Mouse (Mus musculus) layer of hippocampus, postnatal 36 days (tissue): Measurements from ENCODE around the gene Grm4. TPM values are rescaled to one million over a fixed set of nuclear protein-coding genes. Genes with fewer than 3 reads are reported as not detected.

Experiments
- DNase-seq, 2 experiments: peaks; one replicate each; pipeline ENCODE4 v3.0.0; 2022
- total RNA-seq, 2 experiments: library from RNA; stranded (reverse); gene quantifications; 2 replicates each; pipeline ENCODE4 v1.2.3; 2021

Grm4 gene
- total RNA-seq, 2 experiments from 2014 or later = 8.9 to 9.6 TPM

DNA sequence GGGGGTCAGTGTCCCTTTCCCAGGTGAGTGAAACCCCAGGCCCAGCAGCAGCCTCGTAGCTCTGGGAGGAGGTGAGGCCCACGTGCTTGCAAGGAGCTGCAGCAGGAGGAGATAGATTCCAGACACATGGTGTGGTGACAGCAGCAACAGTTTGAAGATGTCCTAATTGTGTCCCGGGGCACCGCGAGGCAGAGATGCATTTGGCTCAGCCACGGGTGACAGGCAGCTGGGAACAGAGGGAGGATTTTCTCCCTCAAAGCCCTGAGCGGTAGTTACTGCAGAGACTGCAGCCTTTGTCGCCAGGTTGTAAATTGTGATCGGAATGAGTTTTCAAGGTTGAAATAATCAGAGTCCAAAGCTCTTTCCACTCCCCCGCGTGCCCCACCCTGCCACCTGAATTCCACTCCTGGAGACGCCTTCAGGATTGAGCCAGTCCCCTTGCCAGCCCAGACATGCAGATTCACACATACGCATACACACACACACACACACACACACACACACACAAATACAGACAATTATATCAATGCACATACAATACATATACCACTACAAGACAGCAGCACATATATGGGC lies 78.6 kb downstream of the Grm4 start:
- DNase-seq = no peak

DNA sequence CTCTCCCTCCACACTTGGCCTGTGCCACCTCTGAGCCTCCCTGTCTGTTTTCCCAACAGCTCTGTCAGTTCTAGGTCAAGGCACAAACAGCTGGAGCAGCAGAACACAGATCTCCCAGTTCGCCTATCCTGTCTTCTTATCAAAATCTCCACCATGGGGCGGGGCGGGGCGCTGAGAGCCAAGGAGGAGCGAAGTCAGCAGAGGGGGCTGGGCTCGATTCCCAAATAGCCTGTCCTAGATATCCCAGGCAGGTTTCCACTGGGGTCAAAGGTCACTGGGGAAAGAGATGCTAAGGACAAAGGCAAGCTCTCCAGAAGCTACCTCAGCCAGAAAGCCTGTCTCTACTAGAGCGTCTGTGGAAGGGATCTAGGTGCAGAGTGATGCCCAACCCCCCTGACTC lies 79.4 kb downstream of the Grm4 start:
- DNase-seq = no peak

GRCm38 (mm10) chr17:27435799-27436198 lies 85.4 kb downstream of the Grm4 start:
- DNase-seq = no peak

DNA sequence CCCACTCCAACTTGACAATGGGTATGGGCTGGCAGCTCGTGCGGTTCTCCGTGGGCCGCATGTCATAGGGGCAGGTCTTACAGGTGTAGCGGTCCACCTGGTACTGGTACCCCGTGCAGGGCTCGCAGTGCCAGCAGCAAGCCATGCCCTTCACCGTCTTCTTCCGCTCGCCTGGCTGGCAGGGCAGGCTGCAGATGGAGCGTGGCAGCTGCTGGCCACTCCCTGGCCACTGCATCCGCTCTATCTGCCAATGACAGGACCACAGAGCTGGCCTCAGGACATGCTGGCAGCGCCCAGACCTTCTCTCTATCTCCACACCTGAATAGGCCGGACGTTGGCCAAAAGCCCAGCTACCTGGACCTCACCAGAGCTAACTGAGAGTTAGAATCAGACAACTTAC lies 86.0 kb downstream of the Grm4 start:
- no peak for DNase-seq

GRCm38 (mm10) chr17:27434066-27434465 lies 87.1 kb downstream of the Grm4 start:
- DNase-seq = no peak

GRCm38 (mm10) chr17:27433179-27433680 lies 88.0 kb downstream of the Grm4 start:
- DNase-seq = no peak

DNA sequence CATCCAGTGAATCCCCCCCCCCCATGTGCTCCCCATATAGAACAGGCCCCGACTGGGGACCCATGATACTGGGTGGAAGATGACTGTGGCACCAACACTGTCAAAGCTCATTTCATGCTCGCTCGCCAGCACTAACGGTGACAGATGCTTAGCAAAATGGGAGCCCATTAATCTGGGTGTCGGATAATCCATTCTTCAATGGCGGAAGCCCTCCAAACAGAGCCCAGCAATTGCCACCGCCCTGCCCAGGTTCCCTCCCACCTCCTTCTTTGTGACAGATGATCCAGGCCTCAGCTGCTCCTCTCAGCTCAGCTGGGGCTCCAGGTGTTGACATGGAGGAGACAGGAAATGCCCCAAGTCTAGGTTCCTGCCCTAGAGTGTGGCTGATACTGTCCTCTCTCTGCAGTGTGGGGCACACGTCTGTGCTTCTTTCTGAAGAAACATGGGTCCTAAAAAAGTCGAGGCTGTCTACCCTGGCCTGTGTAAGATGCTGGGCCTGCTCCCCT lies 89.0 kb downstream of the Grm4 start:
- no peak for DNase-seq

DNA sequence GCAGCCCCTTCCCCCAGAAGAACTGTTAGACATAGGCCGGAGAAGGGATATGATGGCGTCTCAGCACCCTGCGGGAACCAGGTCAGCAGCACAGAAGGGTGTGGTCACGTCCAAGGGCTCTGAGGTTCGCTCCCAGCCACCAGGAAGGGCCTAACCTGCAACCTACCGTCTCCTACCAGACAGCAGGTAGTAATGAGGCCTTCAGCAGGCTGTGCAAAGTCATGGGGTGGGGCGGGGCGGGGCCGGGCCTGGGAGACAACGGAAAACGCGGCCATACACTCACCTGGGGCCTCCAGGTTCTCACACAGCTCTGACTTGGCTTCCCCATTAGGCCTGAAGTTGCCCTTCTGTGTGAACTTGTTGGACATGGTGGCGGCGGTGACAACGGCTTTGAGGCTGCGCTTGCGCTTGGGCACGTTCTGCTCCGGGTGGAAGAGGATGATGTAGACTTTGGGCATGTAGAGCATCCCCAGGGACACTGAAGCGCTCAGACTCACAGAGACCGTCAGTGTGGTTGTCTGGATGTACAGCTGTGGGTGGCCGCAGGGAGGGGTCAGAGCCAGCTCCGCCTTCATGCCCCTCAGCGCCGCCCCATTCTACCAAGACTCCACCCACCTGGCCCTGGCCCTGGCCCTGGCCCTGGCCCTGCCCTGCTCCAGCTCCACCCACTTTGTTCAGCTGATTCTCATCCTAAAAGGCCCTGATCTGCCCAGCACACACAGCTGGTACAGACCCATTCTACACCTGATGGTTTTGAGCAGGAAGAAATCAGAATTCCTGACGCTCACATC lies 90.0 kb downstream of the Grm4 start:
- no peak for DNase-seq

GRCm38 (mm10) chr17:27429757-27430156 lies 91.4 kb downstream of the Grm4 start:
- no peak for DNase-seq

- no peak for DNase-seq
These were observed 96.2 kb downstream of the Grm4 start for GRCm38 (mm10) chr17:27425016-27425415.

GRCm38 (mm10) chr17:27424356-27424755 lies 96.8 kb downstream of the Grm4 start:
- DNase-seq = no peak

- peak; percentile 48 to 55 for DNase-seq
These were observed 98.3 kb downstream of the Grm4 start for GRCm38 (mm10) chr17:27422726-27423381.

DNA sequence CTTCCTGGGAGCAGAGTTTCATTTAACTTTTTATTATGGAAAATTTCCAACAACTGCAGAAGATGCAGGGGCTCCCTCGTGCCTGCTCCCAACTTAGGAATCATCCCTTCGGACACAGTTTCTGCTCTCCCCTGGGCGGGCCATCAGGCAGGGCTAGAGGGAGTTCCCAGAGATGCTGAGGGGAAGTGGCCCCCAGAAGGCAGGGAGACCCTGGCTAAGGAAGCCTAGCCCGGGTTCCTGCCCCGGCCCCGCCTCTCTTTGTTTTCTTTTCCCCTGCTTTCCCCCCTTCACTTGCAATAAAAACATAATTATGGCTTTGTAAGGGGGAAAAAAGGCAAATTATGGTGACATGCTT lies 98.9 kb downstream of the Grm4 start:
- DNase-seq = no peak

DNA sequence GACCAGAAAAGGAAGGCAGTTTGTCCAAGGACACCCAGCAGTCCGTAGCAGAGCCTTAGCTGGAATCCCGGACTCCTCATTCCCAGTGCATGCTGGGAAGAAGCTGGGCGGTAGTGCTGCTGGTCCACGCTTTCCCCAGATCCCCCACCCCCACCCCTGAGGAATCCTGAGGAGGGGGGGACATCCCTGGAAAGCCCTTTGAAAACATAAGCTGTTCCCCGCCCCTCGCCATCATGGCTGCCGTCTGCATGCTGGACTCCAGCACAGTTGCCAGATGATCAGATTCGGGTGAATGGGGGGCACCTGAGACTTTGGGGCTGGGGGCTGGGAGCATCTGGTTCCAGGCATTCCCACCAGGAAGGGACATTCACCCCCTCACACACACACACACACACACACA lies 99.4 kb downstream of the Grm4 start:
- DNase-seq = no peak

- DNase-seq = no peak
These were observed 112.2 kb downstream of the Grm4 start for GRCm38 (mm10) chr17:27409006-27409405.

GRCm38 (mm10) chr17:27408531-27408930 lies 112.7 kb downstream of the Grm4 start:
- DNase-seq = no peak

DNA sequence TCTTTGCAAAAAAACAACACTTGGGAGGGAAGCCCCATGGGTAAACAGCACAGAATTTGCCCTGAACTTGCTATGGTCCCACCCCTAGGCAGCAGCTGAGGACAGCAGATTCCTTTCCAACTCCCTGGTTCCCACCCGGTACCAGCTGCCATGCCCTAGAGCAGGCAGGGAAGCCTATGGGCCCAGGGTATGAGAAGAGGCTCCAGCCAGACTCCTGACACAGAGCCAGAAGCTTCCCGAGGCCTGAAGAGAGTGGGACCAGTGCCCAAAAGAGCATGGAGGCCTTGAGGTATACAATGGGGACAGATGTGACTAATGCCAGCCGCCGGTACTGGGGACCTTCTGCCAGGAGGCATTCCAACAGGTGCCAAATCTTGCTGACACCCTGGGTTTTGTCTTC lies 114.2 kb downstream of the Grm4 start:
- no peak for DNase-seq

DNA sequence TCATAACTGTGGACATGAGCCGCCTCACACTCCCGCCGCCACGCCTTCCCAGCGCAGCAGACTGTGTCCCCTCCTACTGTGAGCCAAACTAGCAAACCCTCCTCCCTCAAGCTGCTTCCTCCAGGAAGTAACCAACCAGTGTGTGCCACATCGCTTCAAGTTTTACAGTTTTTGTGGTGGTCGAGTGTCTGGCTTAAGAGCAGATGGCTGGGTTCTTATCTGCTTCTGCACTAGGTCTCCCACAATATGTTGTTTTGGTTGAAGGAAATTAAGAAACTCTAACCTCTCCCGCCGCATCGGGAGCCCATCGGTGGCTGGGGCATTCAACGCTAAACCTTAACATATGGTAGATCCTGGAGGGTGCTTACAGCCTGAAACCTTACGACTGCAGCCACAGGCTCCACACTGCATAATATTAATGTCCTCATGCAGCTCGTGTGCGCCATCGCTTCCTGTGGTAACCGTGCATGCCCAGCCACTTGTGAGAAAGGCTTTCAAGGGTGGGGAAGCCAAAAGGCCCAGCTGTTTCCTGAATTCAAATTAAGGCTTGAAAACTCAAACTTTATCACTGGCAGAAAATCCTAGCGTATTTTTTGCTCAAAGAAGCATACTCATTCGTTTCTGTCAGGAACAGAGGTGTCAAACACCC lies 115.7 kb downstream of the Grm4 start:
- DNase-seq = no peak

- DNase-seq = no peak
These were observed 120.0 kb downstream of the Grm4 start for GRCm38 (mm10) chr17:27401200-27401599.

DNA sequence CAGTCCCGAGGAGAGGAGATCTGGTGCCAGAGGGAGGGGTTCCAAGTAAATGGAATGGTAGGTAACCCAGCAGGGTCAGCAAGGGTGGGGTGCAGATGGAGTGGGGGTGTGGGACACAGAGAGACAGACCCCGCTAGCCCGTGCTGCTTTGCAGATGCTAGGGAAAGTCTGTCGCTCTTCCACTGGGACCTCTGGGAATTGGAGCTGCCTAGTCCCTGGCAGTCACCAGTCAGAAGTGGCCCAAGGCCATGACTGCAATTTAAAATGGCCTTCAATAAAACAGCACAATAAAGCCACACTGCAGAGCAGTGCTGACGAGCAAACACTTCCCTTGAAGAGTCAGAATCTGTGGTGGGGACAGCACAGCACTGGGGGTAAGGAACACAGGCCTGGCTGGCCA lies 127.3 kb downstream of the Grm4 start:
- no peak for DNase-seq

DNA sequence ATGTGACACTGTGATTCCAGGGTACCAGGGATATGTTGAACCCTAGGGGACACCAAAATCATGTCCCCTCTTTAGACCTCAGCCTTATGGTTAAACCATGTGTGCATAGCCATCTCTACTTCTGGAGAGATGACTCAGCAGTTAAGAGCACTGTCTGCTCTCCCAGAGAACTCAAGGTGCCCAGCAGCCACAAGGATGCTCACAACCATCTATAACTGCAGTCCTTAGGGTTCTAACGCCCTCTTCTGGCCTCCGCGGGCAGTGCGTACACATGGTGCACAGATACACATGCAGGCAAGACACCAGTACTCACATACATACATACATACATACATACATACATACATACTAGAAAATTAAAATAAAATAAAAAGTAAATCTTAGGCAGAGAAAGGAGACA lies 127.8 kb downstream of the Grm4 start:
- DNase-seq = no peak

DNA sequence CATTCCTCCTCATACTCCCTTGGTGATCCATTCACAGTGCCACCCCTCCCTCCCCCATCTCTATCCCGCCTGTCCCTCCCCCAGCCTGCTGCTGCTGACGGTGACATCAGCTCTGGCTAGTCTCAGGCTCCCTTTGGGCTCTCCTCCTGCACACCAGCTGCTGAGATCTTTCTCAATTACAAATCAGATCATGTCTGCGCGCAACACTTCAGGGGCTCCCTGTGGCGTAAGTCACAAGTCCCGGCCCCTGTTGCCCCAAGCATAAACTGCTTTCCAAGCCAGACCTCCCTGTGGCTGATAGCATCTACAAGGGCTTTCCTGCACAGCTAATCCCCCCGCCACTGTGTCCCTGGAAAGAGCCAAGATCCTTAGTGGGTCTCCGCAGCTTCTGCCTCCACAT lies 128.3 kb downstream of the Grm4 start:
- DNase-seq = peak; percentile 10 to 21

DNA sequence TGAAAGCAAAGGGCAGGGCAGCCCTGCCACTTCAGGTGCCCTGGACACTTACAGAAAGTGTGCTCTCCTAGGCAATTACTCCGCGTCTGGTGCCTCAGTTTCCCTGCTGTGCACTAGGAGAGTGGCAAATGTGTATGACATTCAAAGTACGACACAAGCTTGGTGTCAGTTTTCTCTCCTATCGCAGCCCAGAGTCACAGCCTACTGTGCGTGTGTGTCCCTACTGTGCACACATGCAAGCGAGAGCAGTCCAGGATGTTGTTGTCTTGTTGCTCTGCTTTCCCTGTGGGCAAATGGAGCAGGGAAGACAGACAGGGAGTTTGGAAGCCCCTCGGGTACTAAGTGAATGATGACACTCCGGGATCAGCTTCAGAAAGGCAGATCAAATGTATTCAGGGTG lies 131.2 kb downstream of the Grm4 start:
- DNase-seq = no peak
